Mouse (Mus musculus) CH12.LX (cell line): ENCODE data around the gene Rpl26. TPM values are rescaled to one million over a fixed set of nuclear protein-coding genes. Genes with fewer than 3 reads are reported as not detected.

Experiments used
- DNase-seq: peaks from one replicate; pipeline ENCODE4 v3.0.0-alpha.2; 2013; ENCODE audit errors: extremely low read depth
- H3K27ac ChIP-seq: 2 replicates; pipeline ENCODE4 v1.5.1; 2012; ENCODE audit warnings: low read depth, mild to moderate bottlenecking, control low read depth, moderate library complexity; ENCODE audit not compliant: insufficient read depth
- H3K27me3 ChIP-seq: replicated peaks from 2 replicates; pipeline ENCODE3; 2012; ENCODE audit warnings: inconsistent platforms
- H3K36me3 ChIP-seq, 2 experiments: replicated peaks in 1 of 2; 2 replicates each; pipeline versions ENCODE3 to v1.6.1; 2012; ENCODE audit warnings: inconsistent platforms in 1 of 2, low read length in 1 of 2, mild to moderate bottlenecking in 1 of 2, mixed read lengths in 1 of 2, moderate library complexity in 1 of 2; ENCODE audit not compliant: control insufficient read depth in 1 of 2, insufficient read depth in 1 of 2
- H3K4me1 ChIP-seq, 2 experiments: 2 replicates each; pipeline ENCODE4 v1.6.1; 2012; ENCODE audit warnings: inconsistent platforms in 1 of 2, moderate library complexity in 1 of 2; ENCODE audit not compliant: insufficient read depth in 2 of 2, control insufficient read depth in 1 of 2
- H3K4me2 ChIP-seq: 2 replicates; pipeline ENCODE4 v1.6.1; 2012; ENCODE audit warnings: low read depth, mild to moderate bottlenecking, control low read depth; ENCODE audit not compliant: poor library complexity, insufficient read depth, severe bottlenecking
- H3K4me3 ChIP-seq, 3 experiments: fragments of 150-350 bp in 1 of 3; sonication (generic) in 1 of 3; replicated peaks in 1 of 3; 2 replicates each; pipeline versions ENCODE3 to v1.5.1; 2011 to 2012; ENCODE audit warnings: low read depth in 2 of 3, low read length in 2 of 3, mild to moderate bottlenecking in 2 of 3, moderate library complexity in 2 of 3, control low read depth in 1 of 3, improper control_type of control experiment in 1 of 3, inconsistent platforms in 1 of 3, mixed read lengths in 1 of 3; ENCODE audit not compliant: poor library complexity in 1 of 3
- H3K79me2 ChIP-seq: replicated peaks from 2 replicates; pipeline ENCODE4 v1.6.1; 2012; ENCODE audit warnings: mild to moderate bottlenecking, moderate library complexity; ENCODE audit not compliant: control insufficient read depth, poor library complexity, insufficient read depth, severe bottlenecking; ENCODE audit errors: extremely low read depth
- H3K9ac ChIP-seq: 2 replicates; pipeline ENCODE4 v1.6.1; 2012; ENCODE audit warnings: low read depth, mild to moderate bottlenecking, control low read depth, moderate library complexity; ENCODE audit not compliant: insufficient read depth
- H3K9me3 ChIP-seq: replicated peaks from 2 replicates; pipeline ENCODE3; 2012; ENCODE audit warnings: low read length, inconsistent platforms, mixed read lengths
- CHD1 ChIP-seq: IDR thresholded peaks from 2 replicates; pipeline ENCODE4 v1.6.1; 2012; ENCODE audit warnings: low read depth, low read length, improper control_type of control experiment, inconsistent platforms
- CHD2 ChIP-seq: IDR thresholded peaks from 2 replicates; pipeline ENCODE4 v1.6.1; 2011; ENCODE audit warnings: low read length, improper control_type of control experiment
- CTCF ChIP-seq, 2 experiments: IDR thresholded peaks in 1 of 2; conservative IDR thresholded peaks in 1 of 2; 2 replicates each; pipeline ENCODE4 v1.5.1; 2011 to 2012; ENCODE audit warnings: low read depth in 2 of 2, low read length in 2 of 2, improper control_type of control experiment in 1 of 2, inconsistent platforms in 1 of 2, mild to moderate bottlenecking in 1 of 2, moderate library complexity in 1 of 2
- ELF1 ChIP-seq: IDR thresholded peaks from 2 replicates; pipeline ENCODE4 v1.6.1; 2014; ENCODE audit warnings: low read depth, mild to moderate bottlenecking, inconsistent platforms, low read length, improper control_type of control experiment
- IRF4 ChIP-seq: IDR thresholded peaks from 2 replicates; pipeline ENCODE4 v1.6.1; 2014; ENCODE audit warnings: low read depth, mild to moderate bottlenecking, inconsistent platforms, low read length, improper control_type of control experiment
- JUND ChIP-seq: conservative IDR thresholded peaks from 2 replicates; pipeline ENCODE4 v1.6.1; 2011; ENCODE audit warnings: low read depth, low read length, improper control_type of control experiment
- KAT2A ChIP-seq: IDR thresholded peaks from 2 replicates; pipeline ENCODE4 v1.6.1; 2012; ENCODE audit warnings: low read length, improper control_type of control experiment, inconsistent platforms; ENCODE audit not compliant: insufficient replicate concordance
- MAFK ChIP-seq: IDR thresholded peaks from 2 replicates; pipeline ENCODE4 v1.6.1; 2011; ENCODE audit warnings: low read length, improper control_type of control experiment; ENCODE audit not compliant: insufficient replicate concordance
- MAX ChIP-seq: IDR thresholded peaks from 2 replicates; pipeline ENCODE4 v1.6.1; 2011; ENCODE audit warnings: low read length, improper control_type of control experiment
- MAZ ChIP-seq: IDR thresholded peaks from 2 replicates; pipeline ENCODE4 v1.6.1; 2012; ENCODE audit warnings: low read depth, mild to moderate bottlenecking, inconsistent platforms, low read length, improper control_type of control experiment, moderate library complexity
- MYC ChIP-seq: IDR thresholded peaks from 2 replicates; pipeline ENCODE4 v1.6.1; 2011; ENCODE audit warnings: low read depth, mild to moderate bottlenecking, improper control_type of control experiment, low read length
- NRF1 ChIP-seq: IDR thresholded peaks from 2 replicates; pipeline ENCODE4 v1.6.1; 2014; ENCODE audit warnings: low read depth, mild to moderate bottlenecking, inconsistent platforms, low read length, improper control_type of control experiment, moderate library complexity
- PAX5 ChIP-seq: IDR thresholded peaks from 2 replicates; pipeline ENCODE4 v1.6.1; 2012; ENCODE audit warnings: low read length, inconsistent platforms, mixed read lengths
- POLR2A ChIP-seq: IDR thresholded peaks from 2 replicates; pipeline ENCODE4 v1.6.1; 2011; ENCODE audit warnings: low read depth, mild to moderate bottlenecking, improper control_type of control experiment, low read length
- POLR2AphosphoS2 ChIP-seq: IDR thresholded peaks from 2 replicates; pipeline ENCODE4 v1.6.1; 2011; ENCODE audit warnings: low read depth, low read length, improper control_type of control experiment
- RAD21 ChIP-seq: IDR thresholded peaks from 2 replicates; pipeline ENCODE4 v1.6.1; 2011; ENCODE audit warnings: low read depth, mild to moderate bottlenecking, low read length, improper control_type of control experiment, moderate library complexity
- RCOR1 ChIP-seq: conservative IDR thresholded peaks from 2 replicates; pipeline ENCODE4 v1.6.1; 2012; ENCODE audit warnings: low read depth, mild to moderate bottlenecking, inconsistent platforms, low read length, improper control_type of control experiment
- SIN3A ChIP-seq: IDR thresholded peaks from 2 replicates; pipeline ENCODE4 v1.6.1; 2012; ENCODE audit warnings: low read length, improper control_type of control experiment, inconsistent platforms
- SMC3 ChIP-seq: IDR thresholded peaks from 2 replicates; pipeline ENCODE4 v1.6.1; 2011; ENCODE audit warnings: low read depth, low read length, improper control_type of control experiment
- TCF12 ChIP-seq: IDR thresholded peaks from 2 replicates; pipeline ENCODE4 v1.6.1; 2014; ENCODE audit warnings: low read depth, mild to moderate bottlenecking, inconsistent platforms, low read length, improper control_type of control experiment
- UBTF ChIP-seq: IDR thresholded peaks from 2 replicates; pipeline ENCODE4 v1.6.1; 2012; ENCODE audit warnings: low read depth, mild to moderate bottlenecking, inconsistent platforms, low read length, improper control_type of control experiment, moderate library complexity
- USF1 ChIP-seq: IDR thresholded peaks from 2 replicates; pipeline ENCODE4 v1.6.1; 2014; ENCODE audit warnings: low read depth, mild to moderate bottlenecking, inconsistent platforms, low read length, improper control_type of control experiment
- USF2 ChIP-seq: conservative IDR thresholded peaks from 2 replicates; pipeline ENCODE4 v1.6.1; 2011; ENCODE audit warnings: low read depth, low read length, improper control_type of control experiment
- ZC3H11A ChIP-seq: IDR thresholded peaks from 2 replicates; pipeline ENCODE4 v1.6.1; 2012; ENCODE audit warnings: low read depth, mild to moderate bottlenecking, inconsistent platforms, low read length, improper control_type of control experiment
- ZKSCAN1 ChIP-seq: IDR thresholded peaks from 2 replicates; pipeline ENCODE4 v1.6.1; 2012; ENCODE audit warnings: low read depth, inconsistent platforms, low read length, improper control_type of control experiment, borderline replicate concordance
- ZMIZ1 ChIP-seq: IDR thresholded peaks from 2 replicates; pipeline ENCODE4 v1.6.1; 2012; ENCODE audit warnings: low read depth, mild to moderate bottlenecking, inconsistent platforms, low read length, improper control_type of control experiment
- ZNF384 ChIP-seq: IDR thresholded peaks from 2 replicates; pipeline ENCODE4 v1.6.1; 2012; ENCODE audit warnings: low read depth, low read length, improper control_type of control experiment, inconsistent platforms
- dilution Hi-C: fragments of 300-500 bp; cut with MboI; formaldehyde crosslinking; loops from 2 replicates; pipeline ENCODE4 v1.14.3; 2020; ENCODE audit warnings: low sequenced_read_pairs; ENCODE audit not compliant: extremely low pct_unique_long_range_greater_than_20kb, extremely low pct_ligation_motif_present
- in situ Hi-C: fragments of 300-500 bp; cut with MboI; formaldehyde crosslinking; loops from 3 replicates; pipeline ENCODE4 v1.14.3; 2019; ENCODE audit warnings: low sequenced_read_pairs, low pct_ligation_motif_present, low pct_unique_long_range_greater_than_20kb, mixed read lengths
- polyA plus RNA-seq: library from polyadenylated mRNA; unstranded; fragments of >175 nt; gene quantifications from 2 replicates; pipeline ENCODE4 v1.2.1, GENCODE M21; 2012; ENCODE audit warnings: low read depth; ENCODE audit not compliant: insufficient read length
- total RNA-seq, 2 experiments: library from RNA; depleted of rRNA; stranded (reverse); fragments of 300-350 nt in 1 of 2; fragments of >200 nt in 1 of 2; gene quantifications; 2 replicates each; pipeline ENCODE4 v1.2.3; 2012 to 2014

Gene Rpl26
- total and polyA plus RNA-seq, 3 experiments, result 3,408 to 6,551 (median 6,508) TPM

DNA sequence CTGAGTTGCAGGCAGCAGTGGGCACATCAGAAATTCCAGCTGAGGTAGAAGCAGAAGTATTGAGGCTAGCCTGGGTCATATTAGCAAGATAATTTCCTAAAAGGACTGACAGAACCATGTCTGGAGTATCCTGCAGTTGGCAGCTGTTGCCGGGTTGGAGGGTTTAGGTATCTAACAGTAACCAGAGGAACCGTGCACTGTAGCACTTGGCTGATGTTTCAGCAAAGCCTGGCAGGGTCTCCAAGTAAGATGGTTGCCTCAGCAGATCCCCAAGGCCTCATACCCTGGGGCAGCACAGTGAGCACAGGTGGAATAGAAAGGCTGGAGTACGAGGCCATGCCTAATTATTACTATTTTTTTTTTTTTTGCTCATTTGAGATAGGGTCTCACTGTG, 3.8 kb downstream of the Rpl26 start:
- H3K9ac ChIP-seq, result no peak overlapping the region
- no peak for DNase-seq
- H3K4me3 ChIP-seq, result no peak overlapping the region
- H3K27ac ChIP-seq, result no peak overlapping the region
- H3K79me2 ChIP-seq, result peaks cover 19% of the 10 kb centered on the region
- dilution Hi-C loops, result no loop called here
- H3K27me3 ChIP-seq, result peaks cover under 1% of the 10 kb centered on the region
- peaks cover 36 to 54% of the 10 kb centered on the region in 2 experiments for H3K36me3 ChIP-seq
- peak; percentile 16; the same call in 1 of the 2 replicates for TF ChIP-seq MAFK
- TF ChIP-seq JUND, result no peak
- 0 out of 2 replicates have a peak, but pooled peaks have one; percentile 11 for TF ChIP-seq ZMIZ1
- TF ChIP-seq, all 38 proteins: peak for 2
- peaks cover 5 to 28% of the 10 kb centered on the region in 2 experiments; a peak in 3 of 4 replicates for H3K4me1 ChIP-seq
- H3K4me2 ChIP-seq, result no peak overlapping the region
- no peaks in the 10 kb centered on the region for H3K9me3 ChIP-seq
- in situ Hi-C loops, result no loop called here

DNA sequence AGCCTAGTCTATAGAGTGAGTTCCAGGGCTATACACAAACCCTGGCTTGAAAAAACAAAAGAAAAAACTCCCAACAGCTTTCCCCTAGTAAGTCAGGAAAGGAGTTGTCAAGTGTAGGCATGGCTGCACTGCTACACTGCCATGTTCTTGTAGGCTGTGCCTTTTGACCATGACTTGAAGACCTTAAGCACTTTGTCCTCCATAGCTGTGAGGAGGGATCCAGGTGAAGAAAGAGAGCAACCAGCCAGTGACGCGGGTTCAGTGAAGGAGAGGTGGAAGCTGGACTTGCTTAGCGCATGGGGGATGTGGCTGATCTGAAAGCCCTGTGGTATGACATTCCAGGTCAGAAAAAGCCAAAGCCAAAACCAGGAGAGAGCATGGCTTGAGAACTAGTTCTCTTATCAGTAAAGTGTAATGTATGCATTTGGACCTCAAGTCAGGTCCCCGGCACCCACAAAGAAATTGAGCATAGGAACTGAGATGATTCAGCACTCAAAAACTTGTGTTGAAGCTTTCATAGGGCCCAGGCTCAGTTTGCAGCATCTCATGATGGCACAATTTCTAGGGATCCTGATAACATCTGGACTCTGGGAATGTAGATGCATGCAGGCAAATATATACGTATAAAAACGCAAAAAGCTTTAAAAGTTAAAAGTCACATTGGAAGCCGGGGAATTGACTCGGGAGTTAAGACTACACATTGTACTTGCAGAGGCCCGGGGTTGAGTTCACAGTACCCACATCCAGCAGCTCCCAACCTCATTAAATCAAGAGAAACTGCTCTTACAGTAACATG, 4.5 kb downstream of the Rpl26 start:
- dilution Hi-C loops, result no loop called here
- no peak overlapping the region for H3K4me3 ChIP-seq
- peaks cover 36 to 54% of the 10 kb centered on the region in 2 experiments for H3K36me3 ChIP-seq
- no peaks in the 10 kb centered on the region for H3K9me3 ChIP-seq
- TF ChIP-seq ZKSCAN1 (no peak), USF1 (no peak), POLR2AphosphoS2 (peak; percentile 66; the same call in 1 of the 2 replicates), RAD21 (no peak), PAX5 (no peak), UBTF (no peak), KAT2A (no peak), MAFK (no peak), RCOR1 (no peak), IRF4 (no peak), USF2 (no peak), CTCF (conservative IDR thresholded peaks at IDR 0.05 in 1 of 2, IDR thresholded peaks at IDR 0.05 in 1 of 2; ENCODE audit: low read depth in 2 of 2, low read length in 2 of 2) (no peak), ZC3H11A (no peak), MAX (no peak), ZMIZ1 (peak; percentile 16), POLR2A (peak; percentile 66), NRF1 (no peak), ELF1 (no peak), MYC (no peak), CHD2 (peak; percentile 62; the same call in 1 of the 2 replicates), SMC3 (no peak), SIN3A (no peak), MAZ (no peak), CHD1 (no peak), TCF12 (no peak), ZNF384 (peak; percentile 44; the same call in 1 of the 2 replicates)
- in situ Hi-C loops, result no loop called here
- peak; percentile 25 for DNase-seq
- H3K9ac ChIP-seq, result no peak overlapping the region
- no peak overlapping the region for H3K27ac ChIP-seq
- H3K27me3 ChIP-seq, result no peaks in the 10 kb centered on the region
- H3K79me2 ChIP-seq, result peaks cover 19% of the 10 kb centered on the region
- peaks cover 5 to 26% of the 10 kb centered on the region in 2 experiments; a peak in 3 of 4 replicates for H3K4me1 ChIP-seq
- H3K4me2 ChIP-seq, result no peak overlapping the region
